Mouse (Mus musculus): Measurements from ENCODE around the gene Usp47.

The Usp47 gene

GRCm38 (mm10) chr7:112121866-112122500, 98.7 kb downstream of the Usp47 start:
- DNase-seq (ENCODE audit: low spot score in 2 of 2): no peak

DNA sequence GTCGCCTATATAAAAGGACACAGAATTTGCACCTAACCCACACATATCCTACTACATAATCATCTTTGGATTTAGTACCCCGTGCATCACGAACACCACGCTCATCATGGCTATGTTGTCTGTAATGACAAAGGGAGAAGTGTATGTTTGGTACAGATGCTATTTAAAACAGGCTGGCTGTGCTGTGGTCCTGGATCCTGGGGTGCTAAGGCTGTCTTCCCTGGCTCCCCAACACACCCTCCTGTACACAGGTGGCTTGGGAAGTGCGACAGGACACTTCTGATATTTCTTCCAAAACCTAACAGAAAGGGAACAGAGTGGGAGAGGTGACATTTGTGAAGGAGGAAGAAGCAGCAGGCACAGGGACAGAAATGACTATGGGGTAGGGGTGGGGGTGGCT, 100.3 kb downstream of the Usp47 start:
- no peak for DNase-seq (ENCODE audit: low spot score in 2 of 2)

DNA sequence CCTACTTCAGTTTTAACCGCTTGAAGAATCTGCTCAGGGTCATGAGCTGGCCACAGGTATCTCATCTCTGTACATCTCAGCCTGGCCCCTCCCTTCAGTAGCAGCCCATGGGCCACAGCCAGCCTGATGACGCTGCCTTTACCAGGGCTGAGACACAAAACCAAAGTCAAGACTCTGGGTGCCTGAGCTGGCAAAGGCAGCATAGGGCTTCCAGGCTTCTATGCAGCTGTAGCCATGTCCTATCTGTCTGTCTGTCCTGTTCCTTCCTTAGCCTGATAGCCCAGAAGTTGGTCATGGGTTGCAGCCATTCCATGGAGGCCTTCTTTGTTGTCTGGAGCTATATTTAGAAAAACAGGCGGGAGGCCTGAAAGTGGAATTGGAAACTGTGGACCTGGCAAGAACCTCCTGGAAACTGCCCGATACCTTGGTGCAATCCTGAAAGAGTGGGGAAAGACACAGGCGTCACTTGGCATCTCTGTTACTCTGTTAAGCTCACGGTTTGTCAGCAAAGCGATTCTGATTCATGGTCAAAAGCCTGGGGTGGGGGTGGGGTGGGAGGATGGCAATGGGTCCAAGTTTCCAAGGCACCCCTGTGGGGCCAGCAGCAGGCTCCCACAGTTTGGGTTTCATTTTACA, 102.4 kb downstream of the Usp47 start:
- DNase-seq (ENCODE audit: low spot score in 2 of 2): no peak

DNA sequence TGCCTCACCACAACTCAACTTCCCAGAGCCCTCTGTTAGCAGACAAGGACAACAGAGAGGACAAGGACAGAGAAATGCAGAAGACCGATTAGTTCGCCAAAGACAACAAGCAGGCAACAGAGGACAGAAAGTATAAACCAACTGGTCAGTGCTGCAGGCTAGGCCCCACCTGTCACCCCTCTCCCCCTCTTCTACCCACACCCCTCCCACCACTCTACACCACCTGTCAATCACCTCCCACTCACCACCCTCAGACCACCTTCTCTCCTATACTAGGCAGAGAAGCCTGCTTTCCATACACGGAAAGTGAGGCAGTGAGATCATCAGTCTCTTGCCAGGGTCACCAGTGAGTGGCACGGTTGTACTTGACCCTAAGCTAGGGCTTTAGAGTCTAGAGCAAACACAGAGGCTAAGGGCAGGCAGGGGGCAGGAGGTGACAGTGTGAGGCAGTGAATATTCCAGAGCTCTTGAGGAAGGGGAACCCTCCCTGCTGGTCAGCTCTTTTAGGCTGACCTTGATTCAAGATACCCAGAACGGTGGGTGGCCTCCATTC, 103.9 kb downstream of the Usp47 start:
- DNase-seq (ENCODE audit: low spot score in 2 of 2): no peak

DNA sequence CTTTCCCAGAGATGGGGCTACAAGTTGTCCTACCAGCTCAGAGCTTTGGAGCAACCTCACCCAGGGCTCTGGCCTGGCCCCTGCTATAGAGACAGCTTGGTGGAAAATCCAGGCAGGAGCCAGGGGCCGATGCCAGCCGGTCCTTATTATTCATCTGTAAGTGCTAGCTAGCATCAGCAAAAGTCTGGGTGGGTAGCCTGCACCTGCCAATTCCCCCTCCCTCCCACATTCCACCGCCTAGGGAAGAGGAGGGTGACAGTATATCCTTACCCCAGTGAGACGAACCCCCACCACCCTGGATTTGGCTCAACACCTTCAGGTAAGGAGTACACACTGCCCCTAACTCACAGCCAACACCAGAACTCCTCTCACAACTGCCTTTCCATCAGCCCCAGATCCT, 104.7 kb downstream of the Usp47 start:
- no peak for DNase-seq (ENCODE audit: low spot score in 2 of 2)

- DNase-seq (ENCODE audit: low spot score in 2 of 2): no peak
Observed at GRCm38 (mm10) chr7:112128810-112129209, 105.5 kb downstream of the Usp47 start.

- no peak for DNase-seq (ENCODE audit: low spot score in 2 of 2)
Observed at GRCm38 (mm10) chr7:112129851-112130250, 106.5 kb downstream of the Usp47 start.

DNA sequence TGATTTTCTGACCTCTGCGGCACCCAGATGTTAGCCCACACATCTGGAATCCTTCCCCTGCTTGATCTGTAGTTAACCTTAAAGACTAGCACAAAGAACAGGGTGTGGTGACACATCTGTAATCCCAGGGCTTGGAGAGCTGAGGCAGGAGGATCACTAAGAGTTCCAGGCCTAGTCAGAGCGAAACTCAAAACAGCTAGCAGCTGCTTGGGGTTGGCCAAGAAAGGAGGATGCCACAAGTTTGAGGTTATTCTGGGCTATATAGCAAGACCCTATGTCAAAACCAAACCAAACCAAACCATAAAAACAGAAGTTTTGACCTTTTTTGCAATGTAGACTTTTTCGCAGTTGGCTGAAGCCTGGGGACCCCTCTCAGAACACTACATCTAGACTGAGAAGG, 107.4 kb downstream of the Usp47 start:
- DNase-seq (ENCODE audit: low spot score in 2 of 2): no peak

DNA sequence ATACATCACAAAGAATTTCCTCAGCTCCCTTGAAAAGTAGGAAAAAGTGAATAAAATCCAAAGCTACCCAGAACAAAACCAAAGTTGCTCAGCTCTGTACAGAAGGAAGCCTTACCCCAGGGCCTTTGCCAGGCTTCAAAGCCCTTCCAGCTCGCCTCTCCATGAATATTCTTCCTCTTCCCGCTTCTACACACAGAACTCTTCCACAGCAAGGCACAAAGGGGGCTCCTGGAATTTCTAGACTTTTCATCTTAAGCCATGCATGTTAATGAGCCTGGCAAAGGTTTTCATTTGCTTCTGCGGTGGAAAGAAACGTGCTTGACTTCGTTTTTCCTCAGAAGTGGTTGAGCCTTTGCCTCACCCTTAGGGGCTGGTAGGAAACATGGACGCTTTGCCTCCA, 108.7 kb downstream of the Usp47 start:
- DNase-seq (ENCODE audit: low spot score in 2 of 2): no peak

DNA sequence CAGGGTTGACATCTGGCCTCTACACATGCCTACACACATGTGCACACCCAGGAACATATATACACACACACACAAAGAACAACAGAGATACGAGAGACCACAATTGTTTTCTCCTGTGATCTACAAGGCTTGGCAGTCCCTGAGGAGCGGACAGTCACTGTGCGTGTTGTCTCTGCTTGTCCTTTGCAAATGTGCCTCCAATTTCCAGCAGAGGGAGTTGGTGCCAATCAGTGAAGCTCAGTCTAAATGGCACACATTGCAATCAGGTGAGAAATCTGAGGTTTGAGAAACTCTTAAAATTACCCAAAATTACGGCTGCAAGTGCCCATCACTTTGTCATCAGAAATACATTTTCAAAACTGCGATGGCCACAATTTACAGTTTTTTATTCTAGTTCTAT, 110.0 kb downstream of the Usp47 start:
- DNase-seq (ENCODE audit: low spot score in 2 of 2): no peak

DNA sequence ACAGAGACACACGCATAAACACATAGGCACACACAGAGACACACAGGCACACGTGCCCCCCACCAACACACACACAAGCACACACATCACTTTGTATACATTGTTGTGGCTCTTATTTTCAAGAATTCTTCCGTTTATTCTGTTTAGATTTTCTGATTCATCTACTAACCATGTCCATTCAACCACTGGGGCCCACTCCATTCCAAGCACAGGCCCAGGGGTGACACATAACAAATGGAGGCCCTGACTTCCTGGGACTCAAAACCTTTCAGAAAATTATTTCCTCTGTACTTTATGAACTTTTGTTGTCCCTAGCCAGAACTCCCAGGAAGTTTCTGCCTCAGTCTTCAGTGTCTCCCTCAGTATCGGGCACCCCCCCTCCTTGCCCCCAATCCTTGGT, 111.9 kb downstream of the Usp47 start:
- no peak for DNase-seq (ENCODE audit: low spot score in 2 of 2)

GRCm38 (mm10) chr7:112136537-112136936, 113.2 kb downstream of the Usp47 start:
- DNase-seq (ENCODE audit: low spot score in 2 of 2): no peak

DNA sequence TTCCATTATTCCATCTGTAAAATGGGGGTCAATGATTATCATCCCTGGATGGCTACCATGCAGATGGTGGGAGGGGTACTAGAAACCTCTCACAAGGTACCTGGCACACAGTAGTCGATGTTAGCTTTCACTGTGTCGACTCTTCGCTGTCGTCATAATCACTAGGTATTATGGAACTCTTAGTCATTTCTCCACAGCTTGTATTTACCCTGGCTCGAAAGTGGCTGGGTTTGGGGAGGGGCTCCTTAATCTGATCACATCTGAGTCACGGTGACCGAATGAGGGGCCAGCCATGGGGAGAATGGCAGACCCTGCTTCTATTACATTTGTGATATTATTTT, 114.8 kb downstream of the Usp47 start:
- no peak for DNase-seq (ENCODE audit: low spot score in 2 of 2)

DNA sequence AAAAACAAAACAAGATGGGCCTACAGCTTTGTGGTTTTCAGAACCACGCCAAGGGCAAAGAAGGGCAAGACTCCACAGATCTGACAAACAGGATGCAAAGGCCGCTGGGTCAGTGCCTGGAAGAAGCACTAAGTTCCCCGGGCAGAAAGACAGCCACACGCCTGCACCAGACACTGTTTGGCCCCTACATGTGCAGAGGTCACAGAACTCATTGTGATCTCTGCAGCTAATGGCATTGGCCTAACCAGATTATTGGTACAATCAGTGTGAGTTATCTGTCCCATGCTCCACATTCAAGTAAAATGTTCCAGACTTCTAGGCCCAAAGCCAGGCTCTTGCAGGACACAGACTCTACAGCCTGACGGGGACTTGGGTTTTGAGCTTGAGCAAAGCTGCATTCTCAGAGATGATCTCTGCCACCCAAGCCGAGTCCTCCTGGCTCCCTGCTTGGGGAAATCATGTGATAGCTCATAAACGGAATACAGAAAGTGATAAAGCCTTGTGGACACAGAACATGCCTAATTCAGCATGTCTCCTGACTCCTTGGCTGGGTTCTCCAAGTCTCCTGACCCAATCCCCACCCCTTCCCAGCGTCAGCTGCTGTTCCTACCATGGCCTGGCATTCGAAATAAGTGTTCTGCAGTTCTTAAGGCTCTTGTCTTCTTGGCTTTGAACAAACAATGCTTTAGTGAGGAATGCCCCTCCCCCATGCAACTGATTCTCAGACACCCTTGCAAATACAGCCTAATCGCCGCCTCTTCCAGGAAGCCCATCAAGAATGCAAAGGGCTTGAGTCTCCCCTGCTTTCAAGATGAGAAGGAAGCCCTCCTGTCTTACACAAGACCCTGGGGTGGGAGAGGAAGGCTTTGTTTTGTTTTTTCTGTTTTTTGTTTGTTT, 115.5 kb downstream of the Usp47 start:
- no peak for DNase-seq (ENCODE audit: low spot score in 2 of 2)

GRCm38 (mm10) chr7:112140725-112141124, 117.4 kb downstream of the Usp47 start:
- no peak for DNase-seq (ENCODE audit: low spot score in 2 of 2)

DNA sequence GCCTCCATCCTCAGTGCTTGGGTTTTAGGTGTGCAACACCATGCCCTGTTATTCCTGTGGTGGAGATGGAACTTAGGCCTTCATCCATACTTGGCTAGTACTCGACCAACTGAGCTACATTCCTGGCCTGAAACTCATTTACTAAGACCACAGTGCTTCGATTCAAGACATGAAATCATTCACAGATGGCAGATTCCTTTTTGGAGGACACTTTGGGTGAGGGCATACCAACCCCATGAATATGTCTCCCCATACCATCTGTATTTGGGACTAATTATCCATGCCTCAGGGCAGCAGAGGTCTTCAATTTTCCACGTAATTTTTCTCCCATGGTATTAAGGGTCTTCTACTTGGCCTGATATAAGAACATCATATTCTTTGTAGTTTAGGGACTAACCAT, 119.3 kb downstream of the Usp47 start:
- no peak for DNase-seq (ENCODE audit: low spot score in 2 of 2)

- no peak for DNase-seq (ENCODE audit: low spot score in 2 of 2)
Observed at GRCm38 (mm10) chr7:112143090-112143500, 119.8 kb downstream of the Usp47 start.

GRCm38 (mm10) chr7:112143978-112144377, 120.7 kb downstream of the Usp47 start:
- DNase-seq (ENCODE audit: low spot score in 2 of 2): no peak

- DNase-seq (ENCODE audit: low spot score in 2 of 2): no peak
Observed at GRCm38 (mm10) chr7:112144646-112145179, 121.4 kb downstream of the Usp47 start.

DNA sequence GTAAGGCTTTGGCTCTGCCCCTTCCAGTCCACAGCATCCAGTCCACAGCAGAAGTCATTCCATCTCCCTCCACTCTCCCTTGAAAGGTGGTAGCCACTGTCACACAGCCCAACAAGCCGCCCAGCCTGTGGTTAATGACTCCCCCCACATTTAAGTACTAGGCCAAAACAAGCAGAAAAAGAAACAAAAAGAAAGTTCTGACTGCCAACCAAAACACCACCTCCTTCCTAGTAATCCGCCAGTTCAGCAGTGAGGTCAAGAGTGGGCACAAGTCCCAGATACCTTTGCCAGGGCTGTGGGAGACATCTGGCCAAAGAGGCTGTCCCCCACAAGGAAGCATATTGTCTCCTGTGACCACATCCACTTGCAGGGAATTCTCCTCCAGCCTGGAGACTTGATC, 124.7 kb downstream of the Usp47 start:
- no peak for DNase-seq (ENCODE audit: low spot score in 2 of 2)

- DNase-seq (ENCODE audit: low spot score in 2 of 2): no peak
Observed at GRCm38 (mm10) chr7:112149113-112149512, 125.8 kb downstream of the Usp47 start.

DNA sequence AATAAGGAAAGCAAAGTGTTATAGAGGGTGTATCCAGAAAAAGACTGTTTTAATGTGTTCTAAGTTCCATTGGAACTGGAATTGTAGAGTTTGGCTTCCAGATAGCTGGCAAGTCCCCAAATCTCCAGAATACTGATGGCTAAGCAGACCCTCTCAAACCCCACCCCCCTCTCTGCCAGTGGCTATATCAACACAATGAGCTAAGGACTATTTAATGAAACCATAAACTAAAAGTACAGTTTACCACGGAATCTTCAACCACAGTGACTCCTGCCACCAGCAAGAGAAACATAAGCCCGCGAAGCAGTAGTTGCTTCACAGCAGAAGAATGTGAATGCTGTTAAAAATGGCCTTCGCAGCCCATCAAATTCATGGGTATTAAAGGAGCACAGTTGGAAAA, 131.1 kb downstream of the Usp47 start:
- no peak for DNase-seq (ENCODE audit: low spot score in 2 of 2)

Data from spleen, postnatal 4 days (tissue).